Mouse (Mus musculus) forebrain, embryonic 15.5 days (tissue): ENCODE data around the gene Pnlip. TPM values are rescaled to one million over a fixed set of nuclear protein-coding genes. Genes with fewer than 3 reads are reported as not detected.

Source experiments
- ATAC-seq: fragments of 200-750 bp; cut with Nextera tagmentation; replicated peaks from 2 replicates; pipeline ENCODE4 v1.8.0; 2017; ENCODE audit warnings: mild to moderate bottlenecking, moderate TSS enrichment, moderate library complexity
- H3K27ac ChIP-seq: fragments of 300-500 bp; sonication (generic); replicated peaks from 2 replicates; pipeline ENCODE4 v1.5.1; 2015; ENCODE audit warnings: mild to moderate bottlenecking, inconsistent platforms
- H3K27me3 ChIP-seq: fragments of 300-500 bp; sonication (generic); 2 replicates; pipeline ENCODE4 v1.6.1; 2015; ENCODE audit warnings: inconsistent platforms
- H3K36me3 ChIP-seq: fragments of 300-500 bp; sonication (generic); 2 replicates; pipeline ENCODE4 v1.6.1; 2015; ENCODE audit warnings: mild to moderate bottlenecking, inconsistent platforms
- H3K4me1 ChIP-seq: fragments of 300-500 bp; sonication (generic); 2 replicates; pipeline ENCODE4 v1.6.1; 2015; ENCODE audit warnings: inconsistent platforms
- H3K4me2 ChIP-seq: fragments of 300-500 bp; sonication (generic); replicated peaks from 2 replicates; pipeline ENCODE4 v1.6.1; 2015; ENCODE audit warnings: mild to moderate bottlenecking, inconsistent platforms
- H3K4me3 ChIP-seq: fragments of 300-500 bp; sonication (generic); 2 replicates; pipeline ENCODE4 v1.5.1; 2015; ENCODE audit warnings: mild to moderate bottlenecking, inconsistent platforms
- H3K9ac ChIP-seq: fragments of 300-500 bp; sonication (generic); replicated peaks from 2 replicates; pipeline ENCODE4 v1.6.1; 2015; ENCODE audit warnings: mild to moderate bottlenecking, inconsistent platforms
- H3K9me3 ChIP-seq: fragments of 300-500 bp; sonication (generic); 2 replicates; pipeline ENCODE4 v1.6.1; 2016; ENCODE audit warnings: inconsistent platforms
- WGBS: fragments of 180-500 bp; shearing (Covaris S2); methylation state at CpG from one replicate; pipeline ENCODE4 v1.1.7; 2015; ENCODE audit warnings: mixed read lengths; 5-methylcytosine and 5-hydroxymethylcytosine counted together
- polyA plus RNA-seq: library from polyadenylated mRNA; unstranded; fragments of >200 nt; fragmentation: Nextera tagmentation; extraction: Ambion mirVana; gene quantifications from 2 replicates; pipeline ENCODE4 v1.2.1, GENCODE M21; 2015

The Pnlip gene
- polyA plus RNA-seq, 1 experiment from 2014 or later, result 0.33 TPM

- peaks cover 3% of the 10 kb centered on the region; the same call in 1 of the 2 replicates for H3K4me1 ChIP-seq
- no peak within 1 kb of the TSS for H3K4me2 ChIP-seq
- ATAC-seq, result no peak; the same call in 1 of the 2 replicates
- peak within 1 kb of the TSS; percentile 73 for H3K27ac ChIP-seq
- H3K27me3 ChIP-seq, result no peaks in the 10 kb centered on the region
- H3K9me3 ChIP-seq, result no peaks in the 10 kb centered on the region
- H3K9ac ChIP-seq, result no peak within 1 kb of the TSS
- 44% methylated on average over 5 of the region's 5 CpGs for WGBS
- H3K4me3 ChIP-seq, result no peak within 1 kb of the TSS
- H3K36me3 ChIP-seq, result no peaks in the 10 kb centered on the region
Measured at GRCm38 (mm10) chr19:58728445-58729031, 76.2 kb downstream of the Pnlip start, which contains the start of gene Pnliprp1. TSS of gene Pnliprp1 (plus strand) at chr19:58728887.

Other genes starting within 250 kb of the Pnlip start
- 12.1 and 12.6 TPM in 2 replicates for gene Gfra1, start 196.6 kb upstream of the Pnlip start, polyA plus RNA-seq
- not detected in 2 replicates for gene Ccdc172, start 140.5 kb upstream of the Pnlip start, polyA plus RNA-seq
- 0.80 and 1.0 TPM in 2 replicates for gene Pnliprp1, start 76.4 kb downstream of the Pnlip start, polyA plus RNA-seq
- gene Pnliprp2, start 107.2 kb downstream of the Pnlip start, polyA plus RNA-seq, result 0.48 and 0.50 TPM in 2 replicates
- gene 1700019N19Rik, start 142.0 kb downstream of the Pnlip start, polyA plus RNA-seq, result not detected in 2 replicates